In the genomic region with DNA sequence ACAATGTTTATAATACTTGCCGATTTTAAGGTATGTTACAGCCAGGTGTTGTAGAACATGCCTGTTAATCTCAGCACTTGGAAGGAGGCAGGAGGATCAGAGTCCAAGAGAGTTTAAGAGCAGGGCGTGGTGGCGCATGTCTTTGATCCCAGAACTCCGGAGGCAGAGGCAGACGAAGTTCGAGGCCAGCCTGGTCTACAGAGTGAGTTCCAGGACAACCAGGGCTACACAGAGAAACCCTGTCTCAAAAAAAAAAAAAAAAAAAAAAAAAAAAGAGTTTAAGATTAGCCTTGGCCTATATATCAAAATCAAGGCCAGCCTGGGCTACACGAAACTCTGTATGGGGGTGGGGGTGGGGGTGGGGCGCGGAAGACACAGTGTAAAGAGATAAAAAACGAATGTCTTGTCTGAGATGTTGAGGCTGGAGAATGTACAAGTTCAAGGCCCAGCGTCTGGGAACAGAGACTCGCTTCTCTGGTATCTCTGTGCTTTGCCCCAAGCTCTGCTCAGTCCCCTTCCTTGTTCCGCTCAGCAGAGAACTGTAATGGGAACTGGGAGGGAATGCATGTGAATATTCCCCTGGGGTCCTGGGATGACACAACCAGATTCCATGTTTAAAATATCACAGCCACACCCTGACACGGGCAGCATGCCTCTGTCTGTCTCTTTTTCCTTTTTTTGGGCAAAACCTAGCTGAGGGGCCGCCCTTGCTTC, we compare ENCODE assay signal across 9 mouse cellular contexts. TPM values are rescaled to one million over a fixed set of nuclear protein-coding genes. Genes with fewer than 3 reads are reported as not detected.
DNase-seq lines count a peak whose midpoint lies in the region; ATAC-seq and TF ChIP-seq lines count a peak whose summit lies in the region.
"Had no signal": no experiment of that assay in that cellular context is flagged by ENCODE, and none has a peak within 500 bp of the region (broad histone marks: within the 10 kb centered on the region; RNA-seq: fewer than 3 reads in every experiment).

No protein-coding gene starts in this region.

- no peak overlapping the region for H3K9ac ChIP-seq in limb, embryonic 15.5 days

- intact Hi-C loops in heart, postnatal 14 days (cut with DNase I): loop anchor here (2.0 kb wide), 1 partner anchor 191 kb away; no protein-coding TSS in a partner anchor

- H3K4me1 ChIP-seq in limb, embryonic 15.5 days: peaks cover 27% of the 10 kb centered on the region

- no peaks in the 10 kb centered on the region for H3K9me3 ChIP-seq in limb, embryonic 15.5 days

- no peak for ATAC-seq in limb, embryonic 15.5 days (ENCODE audit: insufficient number of reproducible peaks, low FRiP score, low TSS enrichment, low read depth)

- peak overlapping the region; percentile 88; the same call in 1 of the 2 replicates for H3K4me2 ChIP-seq in limb, embryonic 15.5 days

- no peak for TF ChIP-seq CTCF in C2C12 (IDR thresholded peaks at IDR 0.05; ENCODE audit: control insufficient read depth, insufficient read depth, insufficient read length)

- H3K4me3 ChIP-seq in C2C12 (ENCODE audit: insufficient read depth, poor library complexity, severe bottlenecking): no peak overlapping the region
- H3K4me3 ChIP-seq in limb, embryonic 15.5 days: no peak overlapping the region

- peaks cover 10% of the 10 kb centered on the region for H3K36me3 ChIP-seq in C2C12 (ENCODE audit: control insufficient read depth, insufficient read depth)
- H3K36me3 ChIP-seq in limb, embryonic 15.5 days: 0 out of 2 replicates have a peak, but pooled peaks cover 5% of the 10 kb centered on the region

- H3ac ChIP-seq in C2C12 (ENCODE audit: control insufficient read depth, insufficient read length, low read depth): no peak overlapping the region

- peak overlapping the region; percentile 63 for H3K27ac ChIP-seq in limb, embryonic 15.5 days

- peaks cover 30% of the 10 kb centered on the region for H3K79me2 ChIP-seq in C2C12 (ENCODE audit: control insufficient read depth, insufficient read depth)

- WGBS in limb, embryonic 15.5 days: 54% methylated on average over 15 of the region's 15 CpGs

- no peaks in the 10 kb centered on the region for H3K27me3 ChIP-seq in C2C12 (ENCODE audit: control insufficient read depth, insufficient read depth, insufficient read length)
- no peaks in the 10 kb centered on the region for H3K27me3 ChIP-seq in limb, embryonic 15.5 days

- peaks cover 24% of the 10 kb centered on the region for H3K79me3 ChIP-seq in C2C12 (ENCODE audit: low read depth)

- peak; percentile 52 to 61 for DNase-seq in heart, adult 18-20 months
- DNase-seq in heart, postnatal 14 days: no peak
- peak; percentile 74 for DNase-seq in ZHBTc4 (ENCODE audit: low read depth, low spot score)
- DNase-seq in left cerebral cortex, adult 11 months (ENCODE audit: low spot score): no peak
- DNase-seq in right cerebral cortex, adult 2 months (ENCODE audit: low spot score in 2 of 2): no peak
- DNase-seq in layer of hippocampus, adult 9-11 months: no peak

TF ChIP-seq in C2C12, 6 proteins besides CTCF, POLR2A, EP300 and RAD21:
- TF ChIP-seq MYOG (IDR thresholded peaks at IDR 0.05; ENCODE audit: control insufficient read depth, extremely low read depth, insufficient read length) (no peak), MYOD1 (IDR thresholded peaks at IDR 0.05; ENCODE audit: control insufficient read depth, insufficient read length, low read depth) (no peak), MAX (IDR thresholded peaks at IDR 0.05) (peak; percentile 80), CEBPB (IDR thresholded peaks at IDR 0.05; ENCODE audit: low read depth) (peak; percentile 60)

RNA-seq across cellular contexts. Expression of a gene that starts 1.3 kb away (rescaled TPM):
- total RNA-seq in heart, adult 18-20 months (2021): 10 to 100 TPM; 34.9 to 36.6 TPM
- total RNA-seq in heart, postnatal 14 days (2021): 10 to 100 TPM; 47.8 to 49.6 TPM
- polyA plus RNA-seq in C2C12 (2012; fragmentation: generic; extraction: Trizol): 219 TPM
- 128 and 131 TPM in 2 replicates for polyA plus RNA-seq in limb, embryonic 15.5 days (2015; fragmentation: Nextera tagmentation; extraction: Ambion mirVana)

RNA-seq across cellular contexts. Expression of a gene that starts 15.3 kb away (rescaled TPM):
- total RNA-seq in heart, adult 18-20 months (2021): 100 to 1,000 TPM; 505 to 584 TPM
- 100 to 1,000 TPM; 503 to 533 TPM for total RNA-seq in heart, postnatal 14 days (2021)
- 1,391 TPM for polyA plus RNA-seq in C2C12 (2012; fragmentation: generic; extraction: Trizol)
- 447 and 586 TPM in 2 replicates for polyA plus RNA-seq in limb, embryonic 15.5 days (2015; fragmentation: Nextera tagmentation; extraction: Ambion mirVana)

RNA-seq across cellular contexts. Expression of a gene that starts 21.8 kb away (rescaled TPM):
- total RNA-seq in heart, adult 18-20 months (2021): not detected
- total RNA-seq in heart, postnatal 14 days (2021): under 1 TPM in 1 of 2 experiments, not detected in 1; 0.65 TPM
- polyA plus RNA-seq in C2C12 (2012; fragmentation: generic; extraction: Trizol): 0.14 TPM
- polyA plus RNA-seq in limb, embryonic 15.5 days (2015; fragmentation: Nextera tagmentation; extraction: Ambion mirVana): 0.35 TPM in 1 of 2 replicates, not detected in the other
- total RNA-seq: monocyte, adult 5-6 weeks had no signal

RNA-seq across cellular contexts. Expression of a gene that starts 31.2 kb away (rescaled TPM):
- total RNA-seq in heart, adult 18-20 months (2021): 1 to 10 TPM; 6.4 to 8.4 TPM
- 10 to 100 TPM in 1 of 2 experiments, 1 to 10 TPM in 1; 8.9 to 10.6 TPM for total RNA-seq in heart, postnatal 14 days (2021)
- 8.7 TPM for polyA plus RNA-seq in C2C12 (2012; fragmentation: generic; extraction: Trizol)
- 17.3 and 19.1 TPM in 2 replicates for polyA plus RNA-seq in limb, embryonic 15.5 days (2015; fragmentation: Nextera tagmentation; extraction: Ambion mirVana)

RNA-seq across cellular contexts. Expression of a gene that starts 43.1 kb away (rescaled TPM):
- total RNA-seq in heart, adult 18-20 months (2021): under 1 TPM; 0.51 to 0.55 TPM
- total RNA-seq in heart, postnatal 14 days (2021): 1 to 10 TPM in 1 of 2 experiments, under 1 TPM in 1; 0.95 to 1.1 TPM
- polyA plus RNA-seq in C2C12 (2012; fragmentation: generic; extraction: Trizol): 4.9 TPM
- 4.5 and 5.3 TPM in 2 replicates for polyA plus RNA-seq in limb, embryonic 15.5 days (2015; fragmentation: Nextera tagmentation; extraction: Ambion mirVana)
- total RNA-seq: monocyte, adult 5-6 weeks had no signal

Comparison
In these comparisons a context has a peak if more than half of its experiments do, and no peak if none do; other contexts are left out.
1. DNase-seq: peak in heart, adult 18-20 months (2 of 2) and ZHBTc4 (single experiment); none in heart, postnatal 14 days (0 of 2), left cerebral cortex, adult 11 months (single experiment), right cerebral cortex, adult 2 months (0 of 2) and layer of hippocampus, adult 9-11 months (single experiment).